Mouse (Mus musculus) intestine, embryonic 16.5 days (tissue): ENCODE measurements around the gene Rnf223. TPM values are rescaled to one million over a fixed set of nuclear protein-coding genes. Genes with fewer than 3 reads are reported as not detected.
A peak's percentile ranks its signal among the peaks of the same experiment; 100 is the strongest.

Source experiments
- ATAC-seq: fragments of 200-750 bp; cut with Nextera tagmentation; 2 replicates; pipeline ENCODE4 v1.8.0; 2017; ENCODE audit warnings: moderate TSS enrichment, moderate library complexity
- H3K27ac ChIP-seq: fragments of 300-500 bp; sonication (generic); 2 replicates; pipeline ENCODE4 v1.5.1; 2014; ENCODE audit warnings: mild to moderate bottlenecking, low read length
- H3K27me3 ChIP-seq: fragments of 300-500 bp; sonication (generic); replicated peaks from 2 replicates; pipeline ENCODE4 v1.6.1; 2014; ENCODE audit warnings: low read length, control low read depth, mixed read lengths; ENCODE audit not compliant: control insufficient read depth, insufficient read depth
- H3K36me3 ChIP-seq: fragments of 300-500 bp; sonication (generic); 2 replicates; pipeline ENCODE4 v1.6.1; 2014; ENCODE audit warnings: low read length, control low read depth; ENCODE audit not compliant: control insufficient read depth, insufficient read depth
- H3K4me1 ChIP-seq: fragments of 300-500 bp; sonication (generic); 2 replicates; pipeline ENCODE4 v1.6.1; 2014; ENCODE audit warnings: low read length, control low read depth, mixed read lengths; ENCODE audit not compliant: control insufficient read depth, insufficient read depth
- H3K4me2 ChIP-seq: fragments of 300-500 bp; sonication (generic); 2 replicates; pipeline ENCODE4 v1.6.1; 2014; ENCODE audit warnings: low read depth, low read length, control low read depth
- H3K4me3 ChIP-seq: fragments of 300-500 bp; sonication (generic); 2 replicates; pipeline ENCODE4 v1.5.1; 2014; ENCODE audit warnings: mild to moderate bottlenecking, low read length
- H3K9ac ChIP-seq: fragments of 300-500 bp; sonication (generic); 2 replicates; pipeline ENCODE4 v1.6.1; 2014; ENCODE audit warnings: low read depth, low read length
- H3K9me3 ChIP-seq: fragments of 300-500 bp; sonication (generic); 2 replicates; pipeline ENCODE4 v1.6.1; 2016; ENCODE audit warnings: low read length, control low read depth; ENCODE audit not compliant: control insufficient read depth
- WGBS: fragments of 180-500 bp; shearing (Covaris S2); extraction: QIAGEN DNeasy Blood & Tissue Kit; methylation state at CpG from one replicate; pipeline ENCODE4 v1.1.7; 2014; 5-methylcytosine and 5-hydroxymethylcytosine counted together
- polyA plus RNA-seq: library from polyadenylated mRNA; unstranded; fragments of >200 nt; fragmentation: Nextera tagmentation; extraction: Ambion mirVana; gene quantifications from 2 replicates; pipeline ENCODE4 v1.2.1, GENCODE M21; 2015

Gene Rnf223
- polyA plus RNA-seq, 1 experiment from 2014 or later = 0.09 TPM

DNA sequence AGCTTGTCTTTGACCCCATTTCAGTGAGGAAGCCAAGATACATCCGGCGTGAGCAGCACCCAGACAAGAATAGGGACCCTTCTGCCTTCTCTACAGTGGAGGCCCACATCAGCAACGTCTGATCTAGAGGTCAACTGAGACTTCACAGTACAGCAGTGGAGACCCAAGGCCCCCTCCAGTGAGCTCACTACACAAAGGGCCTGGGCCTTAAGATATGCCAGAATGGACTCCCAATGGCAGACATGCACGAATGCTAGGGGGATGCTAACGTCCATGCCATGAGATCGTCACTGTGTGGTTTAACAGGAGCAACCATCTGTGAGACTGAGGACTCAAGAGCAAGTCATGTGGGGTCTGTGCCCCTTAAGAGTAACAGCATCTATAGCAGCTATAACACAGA lies 4.9 kb upstream of the Rnf223 start:
- no peak for ATAC-seq

DNA sequence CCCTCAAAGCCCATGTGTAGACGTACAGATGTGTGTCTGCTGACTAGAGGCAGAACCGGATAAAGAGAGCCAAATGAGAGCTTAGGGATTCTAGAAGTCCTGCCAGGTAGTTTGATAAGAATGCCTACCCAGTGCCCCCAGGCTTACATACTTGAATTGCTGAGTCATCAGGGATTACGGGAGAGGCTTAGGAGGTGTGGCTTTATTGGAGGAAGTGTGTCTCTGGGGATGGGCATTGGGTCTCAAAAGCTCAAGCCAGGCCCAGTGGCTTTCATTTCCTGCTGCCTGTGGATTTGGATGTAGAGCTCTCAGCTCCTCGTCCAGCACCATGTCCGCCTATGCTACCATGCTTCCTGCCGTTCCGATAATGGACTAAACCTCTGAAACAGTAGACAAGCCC lies 3.5 kb upstream of the Rnf223 start:
- Histone ChIP-seq H3K4me2 (no peak overlapping the region), H3K4me1 (no peaks in the 10 kb centered on the region), H3K4me3 (no peak overlapping the region), H3K9me3 (no peaks in the 10 kb centered on the region), H3K27ac (no peak overlapping the region), H3K27me3 (no peaks in the 10 kb centered on the region), H3K36me3 (peaks cover 4% of the 10 kb centered on the region; the same call in 1 of the 2 replicates), H3K9ac (no peak overlapping the region)
- ATAC-seq = no peak
- WGBS = 83% methylated on average over 7 of the region's 7 CpGs

More for the DNA sequence above, 4.9 kb upstream of the Rnf223 start:
- H3K4me1 ChIP-seq = no peaks in the 10 kb centered on the region
- no peak overlapping the region for H3K4me3 ChIP-seq
- no peaks in the 10 kb centered on the region for H3K27me3 ChIP-seq
- H3K36me3 ChIP-seq = peaks cover 8% of the 10 kb centered on the region
- no peaks in the 10 kb centered on the region for H3K9me3 ChIP-seq
- 96% methylated on average over 6 of the region's 6 CpGs for WGBS
- no peak overlapping the region for H3K27ac ChIP-seq
- H3K9ac ChIP-seq = no peak overlapping the region
- no peak overlapping the region for H3K4me2 ChIP-seq

- no peak overlapping the region for H3K4me3 ChIP-seq
- H3K27ac ChIP-seq = no peak overlapping the region
- no peak for ATAC-seq
- no peaks in the 10 kb centered on the region for H3K9me3 ChIP-seq
- H3K9ac ChIP-seq = no peak overlapping the region
- no peaks in the 10 kb centered on the region; the same call in 1 of the 2 replicates for H3K36me3 ChIP-seq
- 79% methylated on average over 5 of the region's 5 CpGs for WGBS
- H3K4me1 ChIP-seq = 0 out of 2 replicates have a peak, but pooled peaks cover 3% of the 10 kb centered on the region
- no peak overlapping the region for H3K4me2 ChIP-seq
- H3K27me3 ChIP-seq = no peaks in the 10 kb centered on the region
Observed at GRCm38 (mm10) chr4:156128746-156129145, 1.6 kb upstream of the Rnf223 start.

- H3K36me3 ChIP-seq = no peaks in the 10 kb centered on the region
- WGBS = 81% methylated on average over 10 of the region's 10 CpGs
- H3K27ac ChIP-seq = no peak overlapping the region
Observed at GRCm38 (mm10) chr4:156130940-156131339, 627 bp downstream of the Rnf223 start.

GRCm38 (mm10) chr4:156133334-156133733 lies 3.0 kb downstream of the Rnf223 start:
- Histone ChIP-seq H3K36me3 (no peaks in the 10 kb centered on the region), H3K9me3 (no peaks in the 10 kb centered on the region), H3K4me3 (no peak overlapping the region), H3K27ac (no peak overlapping the region), H3K4me2 (no peak overlapping the region), H3K27me3 (no peaks in the 10 kb centered on the region), H3K9ac (no peak overlapping the region), H3K4me1 (peaks cover 7% of the 10 kb centered on the region; the same call in 1 of the 2 replicates)
- no peak for ATAC-seq
- 64% methylated on average over 5 of the region's 5 CpGs for WGBS

More at GRCm38 (mm10) chr4:156130940-156131339, 627 bp downstream of the Rnf223 start:
- no peaks in the 10 kb centered on the region for H3K9me3 ChIP-seq
- H3K4me3 ChIP-seq = no peak overlapping the region
- peaks cover 7% of the 10 kb centered on the region; the same call in 1 of the 2 replicates for H3K4me1 ChIP-seq
- no peak overlapping the region for H3K9ac ChIP-seq
- no peaks in the 10 kb centered on the region for H3K27me3 ChIP-seq
- no peak for ATAC-seq
- no peak overlapping the region for H3K4me2 ChIP-seq

- no peak overlapping the region for H3K4me2 ChIP-seq
- no peaks in the 10 kb centered on the region for H3K36me3 ChIP-seq
- H3K27me3 ChIP-seq = no peaks in the 10 kb centered on the region
- peak; percentile 64 for ATAC-seq
- H3K27ac ChIP-seq = no peak overlapping the region
- no peak overlapping the region for H3K9ac ChIP-seq
- H3K4me1 ChIP-seq = peaks cover 7% of the 10 kb centered on the region; the same call in 1 of the 2 replicates
- no peaks in the 10 kb centered on the region for H3K9me3 ChIP-seq
- H3K4me3 ChIP-seq = no peak overlapping the region
- WGBS = 77% methylated on average over 12 of the region's 12 CpGs
Observed at GRCm38 (mm10) chr4:156133943-156134605, 3.8 kb downstream of the Rnf223 start.

DNA sequence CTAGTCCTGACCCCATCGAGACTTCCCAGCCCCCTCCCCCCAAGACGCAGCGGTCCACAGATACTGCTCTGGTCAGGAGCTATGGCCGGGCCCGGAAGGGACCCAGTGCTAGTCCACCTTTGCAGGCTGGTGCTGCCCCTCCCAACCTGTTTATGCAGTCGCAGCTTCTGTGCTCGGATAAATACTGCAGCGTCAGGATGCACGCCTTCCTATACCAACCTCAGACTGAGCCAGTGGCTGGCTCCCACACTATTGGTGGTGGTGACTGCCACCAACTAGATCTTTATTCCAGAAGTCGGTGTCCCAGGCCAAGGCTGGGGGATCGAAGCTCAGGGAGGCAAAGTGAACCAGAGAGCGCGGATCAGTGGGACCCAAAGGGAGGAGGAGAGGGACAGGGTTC lies 4.8 kb downstream of the Rnf223 start:
- 91% methylated on average over 13 of the region's 13 CpGs for WGBS
- no peak for ATAC-seq
- Histone ChIP-seq H3K4me3 (no peak overlapping the region), H3K4me1 (peaks cover 7% of the 10 kb centered on the region; the same call in 1 of the 2 replicates), H3K27me3 (no peaks in the 10 kb centered on the region), H3K36me3 (no peaks in the 10 kb centered on the region), H3K9me3 (no peaks in the 10 kb centered on the region), H3K9ac (no peak overlapping the region), H3K4me2 (no peak overlapping the region), H3K27ac (no peak overlapping the region)

DNA sequence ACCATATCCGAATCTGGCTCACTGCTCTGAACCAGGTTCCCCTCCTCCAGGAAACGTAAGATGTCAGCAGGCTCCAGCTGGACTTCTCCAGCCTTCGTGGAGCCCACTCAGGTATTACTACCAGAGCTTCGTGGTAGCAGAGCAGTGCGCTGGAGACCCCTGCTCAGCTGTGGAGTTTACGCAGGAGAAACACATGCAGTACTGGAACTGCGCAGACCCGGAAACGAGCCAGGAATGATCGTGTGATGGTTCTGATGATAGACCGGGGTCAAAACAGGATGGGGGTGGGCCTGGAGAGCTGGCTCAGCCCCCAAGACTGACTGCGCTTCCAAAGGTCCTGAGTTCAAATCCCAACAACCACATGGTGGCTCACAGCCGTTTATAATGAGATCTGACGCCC lies 5.5 kb downstream of the Rnf223 start:
- WGBS = 92% methylated on average over 14 of the region's 14 CpGs
- Histone ChIP-seq H3K9me3 (no peaks in the 10 kb centered on the region), H3K4me2 (no peak overlapping the region), H3K4me1 (peaks cover 7% of the 10 kb centered on the region; the same call in 1 of the 2 replicates), H3K27ac (no peak overlapping the region), H3K27me3 (no peaks in the 10 kb centered on the region), H3K4me3 (no peak overlapping the region), H3K9ac (no peak overlapping the region), H3K36me3 (no peaks in the 10 kb centered on the region)
- no peak for ATAC-seq

DNA sequence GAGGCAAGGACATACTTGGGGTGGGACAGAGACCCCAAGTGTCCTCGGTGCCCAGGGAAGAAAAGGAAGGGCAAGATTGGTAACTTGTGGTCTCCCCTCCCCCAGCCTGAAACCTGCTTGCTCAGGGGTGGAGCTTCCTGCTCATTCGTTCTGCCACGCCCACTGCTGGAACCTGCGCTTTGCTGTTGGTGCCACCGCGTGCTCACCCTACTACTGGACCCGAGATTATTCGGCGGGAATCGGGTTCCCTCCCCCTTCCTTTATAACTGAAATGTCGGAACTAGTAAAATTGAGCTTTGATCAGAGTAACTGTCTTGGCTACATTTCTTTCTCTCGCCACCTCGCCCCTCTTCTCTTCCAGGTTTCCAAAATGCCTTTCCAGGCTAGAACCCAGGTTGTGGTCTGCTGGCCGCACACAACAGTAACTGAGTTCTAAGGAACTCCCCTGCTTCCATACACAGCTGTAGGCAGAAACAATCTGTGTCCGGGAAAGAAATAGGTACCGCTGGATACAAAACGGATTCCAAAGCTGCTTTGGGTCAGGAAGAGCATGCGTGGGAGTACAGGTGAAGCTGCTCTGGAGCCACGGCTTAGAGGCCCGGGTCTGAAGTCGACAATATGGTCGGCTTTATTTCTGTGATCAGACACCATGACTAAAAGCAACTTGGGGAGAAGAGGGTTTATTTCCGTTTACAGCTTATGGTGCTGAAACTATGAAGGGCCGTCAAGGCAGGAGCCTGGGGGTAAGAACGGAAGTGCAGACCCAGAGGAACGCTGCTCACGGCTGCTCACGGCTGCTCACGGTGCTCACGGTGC lies 6.2 kb downstream of the Rnf223 start:
- no peaks in the 10 kb centered on the region for H3K36me3 ChIP-seq
- H3K4me1 ChIP-seq = peaks cover 7% of the 10 kb centered on the region; the same call in 1 of the 2 replicates
- H3K27me3 ChIP-seq = no peaks in the 10 kb centered on the region
- H3K9me3 ChIP-seq = no peaks in the 10 kb centered on the region
- no peak overlapping the region for H3K9ac ChIP-seq
- H3K27ac ChIP-seq = no peak overlapping the region
- H3K4me2 ChIP-seq = no peak overlapping the region
- 91% methylated on average over 30 of the region's 30 CpGs for WGBS
- ATAC-seq = no peak
- H3K4me3 ChIP-seq = no peak overlapping the region
